Mouse (Mus musculus): ENCODE data around the gene Anapc10.
"Not testable (repeated sequence)": the region's sequence is repeated elsewhere in the genome, so short reads cannot be mapped to it uniquely, and the experiment has no call there.

The Anapc10 gene

GRCm38 (mm10) chr8:79711064-79711961 is at the start of gene Anapc10, which contains the start of gene Abce1:
Gene Anapc10 (plus strand): TSS chr8:79711820.
Gene Abce1 (minus strand): TSS chr8:79711740.
- DNase-seq (ENCODE audit: low spot score), result peak; percentile 98

DNA sequence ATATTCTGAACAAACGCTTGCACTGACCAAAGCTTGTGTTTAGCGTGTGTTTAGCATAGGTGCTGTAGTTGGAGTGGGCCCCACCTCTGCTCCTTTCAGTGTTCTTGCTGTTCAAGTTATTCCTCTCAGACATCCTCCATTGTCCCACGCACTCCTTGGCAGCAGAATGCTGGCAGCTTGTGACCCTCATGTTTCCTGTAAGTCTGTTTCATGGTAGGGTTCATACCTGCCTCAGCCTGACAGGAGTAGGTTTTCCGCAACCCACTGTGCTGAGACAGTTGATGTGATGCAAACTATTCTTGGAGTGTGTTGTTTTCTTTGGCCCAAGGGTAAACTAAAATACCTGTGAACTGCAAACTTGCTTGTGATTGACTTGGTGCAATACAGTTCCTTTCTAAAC is 35.2 kb upstream of the Anapc10 start:
- no peak for DNase-seq (ENCODE audit: low spot score)

DNA sequence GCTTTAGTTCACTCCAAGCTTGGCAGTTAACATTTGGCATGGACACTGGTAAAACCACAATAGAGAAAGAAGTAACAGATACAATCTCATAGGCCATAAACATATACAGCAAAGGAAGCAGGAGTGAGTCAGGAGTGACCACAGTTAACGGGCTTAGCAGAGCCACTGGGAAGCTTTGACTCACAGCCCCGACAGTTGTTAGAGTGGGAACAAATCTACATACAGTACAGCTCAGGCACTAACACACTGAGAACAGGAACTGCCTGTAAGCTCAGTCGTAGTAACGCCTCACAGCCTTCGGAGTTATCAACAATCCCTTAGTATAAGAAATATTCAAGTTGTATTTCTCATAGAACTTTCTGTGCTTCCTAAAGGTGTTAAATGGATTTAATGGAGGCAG is 32.6 kb upstream of the Anapc10 start:
- no peak for DNase-seq (ENCODE audit: low spot score)

- not testable (repeated sequence) for DNase-seq (ENCODE audit: low spot score)
Observed at GRCm38 (mm10) chr8:79680083-79680482, 31.5 kb upstream of the Anapc10 start.

DNA sequence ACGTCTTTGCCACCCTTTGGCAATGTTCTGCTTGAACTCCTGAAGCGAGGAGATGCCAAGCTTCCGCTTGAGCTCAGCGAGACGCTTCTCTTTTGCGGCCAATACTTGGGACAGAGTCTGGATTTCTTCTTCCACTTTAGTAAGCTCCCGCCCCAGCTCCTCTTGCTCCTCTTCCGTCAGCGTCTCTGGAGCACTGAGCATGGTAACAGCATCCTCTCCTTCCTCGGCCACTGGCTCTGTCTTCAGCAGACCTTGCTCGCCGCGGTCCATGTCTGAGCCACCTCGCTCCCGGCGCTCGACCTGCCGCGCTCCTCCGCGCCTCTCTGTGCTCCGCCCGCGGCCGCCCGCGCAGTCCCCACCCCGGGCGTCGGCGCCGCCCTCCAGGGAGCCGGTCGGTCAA is 31.1 kb upstream of the Anapc10 start:
- DNase-seq (ENCODE audit: low spot score), result no peak

DNA sequence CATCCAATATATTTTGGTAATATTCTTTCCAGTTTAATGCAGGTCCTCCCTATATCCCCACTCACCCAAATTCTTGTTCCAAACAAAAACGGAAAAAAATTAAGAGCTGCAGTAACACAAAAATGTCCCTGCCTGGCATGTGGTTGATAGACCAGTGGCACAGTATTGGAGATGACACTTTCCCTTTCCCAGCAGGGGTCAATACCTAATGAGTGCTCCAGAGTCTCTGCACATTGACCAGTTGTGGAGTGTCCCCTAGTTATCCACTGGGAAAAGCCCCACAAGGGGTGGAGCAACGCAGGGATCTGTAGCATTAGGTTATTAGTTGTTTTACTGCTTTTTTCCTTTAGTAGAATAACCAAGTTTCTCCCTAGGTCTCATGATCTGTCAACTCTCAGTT is 30.7 kb upstream of the Anapc10 start:
- DNase-seq (ENCODE audit: low spot score), result no peak

- DNase-seq (ENCODE audit: low spot score), result not testable (repeated sequence)
Observed at GRCm38 (mm10) chr8:79685927-79686326, 25.7 kb upstream of the Anapc10 start.

GRCm38 (mm10) chr8:79692531-79692930 is 19.1 kb upstream of the Anapc10 start:
- no peak for DNase-seq (ENCODE audit: low spot score)

- no peak for DNase-seq (ENCODE audit: low spot score)
Observed at GRCm38 (mm10) chr8:79706687-79707086, 4.9 kb upstream of the Anapc10 start.

- no peak for DNase-seq (ENCODE audit: low spot score)
Observed at GRCm38 (mm10) chr8:79712676-79713075, 1.1 kb downstream of the Anapc10 start.

- DNase-seq (ENCODE audit: low spot score), result no peak
Observed at GRCm38 (mm10) chr8:79721537-79721936, 9.9 kb downstream of the Anapc10 start.

- no peak for DNase-seq (ENCODE audit: low spot score)
Observed at GRCm38 (mm10) chr8:79723308-79723707, 11.7 kb downstream of the Anapc10 start.

- DNase-seq (ENCODE audit: low spot score), result no peak
Observed at GRCm38 (mm10) chr8:79724589-79724988, 13.0 kb downstream of the Anapc10 start.

DNA sequence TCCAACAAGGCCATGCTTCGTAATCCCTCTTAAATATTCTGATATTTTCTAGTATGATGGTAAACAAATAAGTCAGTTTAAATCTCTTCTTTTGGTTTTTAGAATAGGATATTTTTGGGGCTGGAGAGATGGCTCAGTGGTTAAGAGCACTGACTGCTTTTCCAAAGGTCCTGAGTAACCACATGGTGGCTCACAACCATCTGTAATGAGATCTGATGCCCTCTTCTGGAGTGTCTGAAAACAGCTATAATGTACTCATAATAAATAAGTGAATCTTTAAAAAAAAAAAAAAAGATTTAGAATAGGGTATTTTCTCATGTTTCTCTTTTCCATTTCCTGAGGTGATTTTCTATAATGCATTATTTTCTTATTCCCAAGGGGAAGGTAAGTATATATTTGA is 16.3 kb downstream of the Anapc10 start:
- DNase-seq (ENCODE audit: low spot score), result no peak

GRCm38 (mm10) chr8:79734304-79734703 is 22.7 kb downstream of the Anapc10 start:
- DNase-seq (ENCODE audit: low spot score), result peak; percentile 29

DNA sequence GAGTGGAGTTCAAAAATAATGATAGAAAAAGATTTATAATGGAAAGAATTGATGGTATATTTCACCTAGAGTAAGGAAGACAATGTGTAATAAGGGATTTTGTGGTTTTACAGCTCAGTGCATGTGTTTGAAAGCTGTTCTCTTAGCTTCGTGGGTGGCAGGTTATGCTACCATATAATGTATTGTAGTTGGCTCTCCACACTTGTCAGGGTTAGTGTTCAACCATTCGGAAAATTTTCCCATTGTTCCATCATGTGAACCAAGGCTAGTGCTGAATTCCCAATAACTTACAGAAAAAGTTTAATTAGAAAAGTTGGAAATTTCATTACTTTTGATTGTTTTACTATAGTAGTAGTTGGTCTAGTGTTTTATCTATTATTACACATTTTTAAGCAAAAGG is 36.6 kb downstream of the Anapc10 start:
- DNase-seq (ENCODE audit: low spot score), result no peak

- DNase-seq (ENCODE audit: low spot score), result no peak
Observed at GRCm38 (mm10) chr8:79748591-79748990, 37.0 kb downstream of the Anapc10 start.

DNA sequence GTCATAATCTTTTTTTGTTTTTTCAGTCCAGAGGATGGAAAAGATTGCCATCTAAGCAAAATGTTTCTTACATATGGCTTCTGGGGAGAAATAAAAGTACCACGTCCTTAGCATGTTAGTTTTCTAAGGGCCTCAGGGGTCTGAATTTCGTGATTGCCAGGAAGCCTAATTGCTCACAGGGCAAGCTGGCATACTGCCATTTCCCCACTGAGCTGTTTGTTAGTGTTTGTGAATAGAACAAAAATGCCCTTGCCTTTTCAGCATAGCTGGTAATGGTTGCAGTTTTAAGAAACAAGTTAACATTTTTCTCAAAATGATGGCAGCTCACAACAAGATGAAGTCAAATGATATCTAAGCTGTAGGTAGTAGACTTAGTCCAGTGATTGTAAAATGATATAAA is 38.7 kb downstream of the Anapc10 start:
- DNase-seq (ENCODE audit: low spot score), result no peak

DNA sequence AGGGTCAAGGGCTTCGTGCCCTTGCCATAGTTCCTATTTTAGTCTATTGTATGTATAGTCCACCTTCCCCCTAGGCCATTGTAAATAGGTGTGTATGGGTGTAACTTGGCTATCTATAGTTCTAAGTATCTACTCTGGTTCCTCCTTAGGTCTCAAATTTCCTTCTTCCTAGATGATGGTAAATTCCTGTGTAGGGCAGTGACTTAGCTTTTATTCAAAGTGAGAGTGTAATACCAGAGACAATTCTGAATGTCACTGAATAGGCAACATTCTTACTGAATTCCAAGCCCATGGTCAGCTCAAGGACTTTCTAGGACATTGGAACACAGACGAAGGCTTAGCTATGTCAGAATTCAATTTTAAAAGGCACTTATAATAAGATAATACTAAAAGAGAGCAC is 83.3 kb downstream of the Anapc10 start:
- DNase-seq (ENCODE audit: low spot score), result not testable (repeated sequence)

DNA sequence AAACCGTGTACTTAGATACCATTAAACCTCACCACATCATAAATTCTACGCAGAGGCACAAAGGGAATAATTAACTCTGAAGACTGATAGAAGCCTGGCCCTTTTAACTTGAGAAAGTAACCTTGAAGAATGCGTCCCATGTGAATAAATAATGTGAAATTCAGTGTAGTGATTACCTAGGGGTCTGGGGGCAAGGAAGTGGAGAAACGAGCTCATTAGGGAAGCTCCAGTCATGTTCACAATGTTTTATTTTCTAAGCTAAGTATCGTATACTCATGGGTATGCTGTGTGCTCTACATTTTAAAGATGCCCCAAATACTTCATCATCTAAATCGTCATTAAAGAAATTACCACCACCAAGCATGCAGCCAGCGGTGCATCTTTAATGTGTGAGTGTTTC is 85.1 kb downstream of the Anapc10 start:
- DNase-seq (ENCODE audit: low spot score), result no peak

GRCm38 (mm10) chr8:79804499-79804898 is 92.9 kb downstream of the Anapc10 start:
- no peak for DNase-seq (ENCODE audit: low spot score)

GRCm38 (mm10) chr8:79806971-79807370 is 95.4 kb downstream of the Anapc10 start:
- no peak for DNase-seq (ENCODE audit: low spot score)

GRCm38 (mm10) chr8:79826534-79826933 is 114.9 kb downstream of the Anapc10 start:
- no peak for DNase-seq (ENCODE audit: low spot score)
